Mouse (Mus musculus) bone marrow macrophage, adult 2 months (primary cell): ENCODE data around the gene Hsf2.

ENCODE experiments used
- CTCF ChIP-seq: IDR thresholded peaks from 2 replicates; pipeline ENCODE4 v1.5.1; 2012; ENCODE audit warnings: low read depth, mild to moderate bottlenecking, low read length, moderate library complexity
- POLR2A ChIP-seq: IDR thresholded peaks from 2 replicates; pipeline ENCODE4 v1.6.1; 2012; ENCODE audit warnings: mild to moderate bottlenecking, low read depth, low read length, borderline replicate concordance

DNA sequence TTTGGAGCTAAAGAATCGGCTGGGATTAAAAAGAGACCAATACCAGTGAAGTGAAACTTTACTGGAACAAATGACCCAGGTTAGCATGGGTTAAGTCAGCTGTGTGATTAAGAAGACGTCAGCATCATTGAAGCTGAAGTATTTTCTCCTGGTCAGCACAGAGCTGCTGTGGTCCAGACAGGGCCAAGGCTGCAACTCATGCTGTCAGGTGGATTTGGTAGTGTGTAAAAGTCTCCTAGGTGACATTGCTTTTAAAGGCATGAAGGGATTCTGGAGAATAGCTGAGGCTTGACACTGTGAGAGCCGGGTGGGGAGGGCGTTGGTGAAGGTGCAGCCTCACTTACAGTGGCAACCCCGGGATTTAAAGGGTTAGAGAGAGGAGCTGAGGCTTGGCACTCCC, 4.5 kb upstream of the Hsf2 start:
- TF ChIP-seq CTCF (no peak), POLR2A (no peak)
